Mouse (Mus musculus): ENCODE results near the gene Bbof1.

- TF ChIP-seq CTCF (IDR thresholded peaks at IDR 0.05; ENCODE audit: low read depth, low read length) (no peak), POLR2A (IDR thresholded peaks at IDR 0.05; ENCODE audit: borderline replicate concordance, low read depth, low read length) (no peak)
Measured at GRCm38 (mm10) chr12:84448181-84448580, 39.3 kb downstream of the Bbof1 start.
